In genomic region chr3:88138336-88139242, GRCm38 (mm10) we compare ENCODE assay signal across 8 mouse cellular contexts. TPM values are rescaled to one million over a fixed set of nuclear protein-coding genes. Genes with fewer than 3 reads are reported as not detected.
DNase-seq lines count a peak whose midpoint lies in the region; ATAC-seq lines count a peak whose summit lies in the region.

No protein-coding gene starts in this region.

- no peaks in the 10 kb centered on the region for H3K36me3 ChIP-seq in intestine, embryonic 14.5 days (ENCODE audit: control insufficient read depth, insufficient read depth, low read length)

- H3K9ac ChIP-seq in intestine, embryonic 14.5 days (ENCODE audit: low read length) = peak overlapping the region; percentile 57

- peaks cover 33% of the 10 kb centered on the region for H3K4me1 ChIP-seq in intestine, embryonic 14.5 days (replicated peaks; ENCODE audit: control insufficient read depth, insufficient read depth, low read length)

- intact Hi-C loops in left cerebral cortex, postnatal 14 days (cut with DNase I) = no loop called here

- H3K9me3 ChIP-seq in intestine, embryonic 14.5 days (ENCODE audit: control insufficient read depth, low read length) = no peaks in the 10 kb centered on the region

- no peaks in the 10 kb centered on the region for H3K27me3 ChIP-seq in intestine, embryonic 14.5 days (replicated peaks; ENCODE audit: control insufficient read depth, insufficient read depth, low read length)

- H3K4me3 ChIP-seq in intestine, embryonic 14.5 days (ENCODE audit: low read depth, low read length) = peak overlapping the region; percentile 56

- DNase-seq in adipocyte (ENCODE audit: low spot score) = peak; percentile 98
- peak; percentile 97 for DNase-seq in embryo, embryonic 10.5 days (ENCODE audit: low spot score)
- peak; percentile 96 for DNase-seq in gastrocnemius, postnatal 25 days
- DNase-seq in intestine, embryonic 14.5 days (ENCODE audit: low spot score) = peak; percentile 94
- peak; percentile 95 to 97 for DNase-seq in left cerebral cortex, postnatal 14 days (ENCODE audit: low spot score in 2 of 2)
- DNase-seq in mesoderm, embryonic 11.5 days (ENCODE audit: low read depth, low spot score) = peak; percentile 95
- DNase-seq in right cerebral cortex, postnatal 36 days (ENCODE audit: low spot score in 2 of 2) = peak; percentile 95 to 97
- peak; percentile 97 for DNase-seq in yolk sac, embryonic 10.5 days (ENCODE audit: low spot score)

- peak overlapping the region; percentile 94 for H3K27ac ChIP-seq in intestine, embryonic 14.5 days (ENCODE audit: low read depth)

- peak; percentile 42 for ATAC-seq in intestine, embryonic 14.5 days (replicated peaks; ENCODE audit: low FRiP score, low TSS enrichment, low read depth)

- peak overlapping the region; percentile 97 for H3K4me2 ChIP-seq in intestine, embryonic 14.5 days (ENCODE audit: low read length)

- WGBS in intestine, embryonic 14.5 days = under 1% methylated on average over 31 of the region's 32 CpGs

RNA-seq across cellular contexts. Expression of gene Mef2d, which starts 3.6 kb away (rescaled TPM):
- total RNA-seq in gastrocnemius, postnatal 25 days (2021) = 100 to 1,000 TPM; 156 to 164 TPM
- polyA plus RNA-seq in intestine, embryonic 14.5 days (2014; fragmentation: Nextera tagmentation; extraction: Ambion mirVana) = 23.4 and 23.8 TPM in 2 replicates
- total RNA-seq in left cerebral cortex, postnatal 14 days (2021) = 100 to 1,000 TPM; 196 to 201 TPM

RNA-seq across cellular contexts. Expression of gene Iqgap3, which starts 56.8 kb away (rescaled TPM):
- total RNA-seq in gastrocnemius, postnatal 25 days (2021) = under 1 TPM; 0.61 to 0.62 TPM
- 23.8 and 24.0 TPM in 2 replicates for polyA plus RNA-seq in intestine, embryonic 14.5 days (2014; fragmentation: Nextera tagmentation; extraction: Ambion mirVana)
- 1 to 10 TPM in 1 of 2 experiments, under 1 TPM in 1; 0.66 to 1.2 TPM for total RNA-seq in left cerebral cortex, postnatal 14 days (2021)

Comparison
In these comparisons a context has a peak if more than half of its experiments do, and no peak if none do; other contexts are left out.
1. Peak in every context shown above with its lines: DNase-seq, ATAC-seq, H3K4me3 ChIP-seq and H3K27ac ChIP-seq.